Mouse (Mus musculus): ENCODE data around the gene Khdc1b. TPM values are rescaled to one million over a fixed set of nuclear protein-coding genes. Genes with fewer than 3 reads are reported as not detected.
"Not testable (repeated sequence)": the region's sequence is repeated elsewhere in the genome, so short reads cannot be mapped to it uniquely, and the experiment has no call there.

Gene Khdc1b
- polyA plus RNA-seq (2014; fragmentation: Nextera tagmentation; extraction: Ambion mirVana), result 0.16 TPM in 1 of 2 replicates, not detected in the other

DNA sequence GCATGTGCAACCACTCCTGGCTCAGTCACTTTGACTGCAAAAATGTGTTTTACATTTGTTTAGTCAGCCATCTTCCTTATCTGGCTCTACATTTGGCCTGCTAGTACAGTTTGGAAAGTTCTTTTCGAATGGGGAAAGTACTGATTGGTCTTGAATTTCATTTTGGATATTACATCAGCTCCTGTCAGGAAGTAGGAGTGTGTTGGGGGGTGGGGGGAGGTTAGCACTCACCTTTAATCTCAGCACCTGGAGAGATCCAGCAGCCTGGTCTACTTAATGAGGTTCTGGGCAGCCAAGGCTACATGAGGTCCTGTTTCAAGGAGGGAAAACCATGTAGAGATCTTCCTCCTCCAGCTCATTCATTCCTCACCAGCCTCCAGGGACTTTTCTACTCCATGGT, at the start of gene Khdc1b:
TSS of gene Khdc1b (plus strand) at position 301 of the 400 bp plus-strand sequence.
- DNase-seq (ENCODE audit: low spot score), result no peak
- WGBS, result 93% methylated on average over 1 of the region's 1 CpGs
- H3K36me3 ChIP-seq (replicated peaks; ENCODE audit: control insufficient read depth, insufficient read depth), result no peaks in the 10 kb centered on the region
- H3K9me3 ChIP-seq (ENCODE audit: control insufficient read depth, low read length), result 0 out of 2 replicates have a peak, but pooled peaks cover 3% of the 10 kb centered on the region
- H3K9ac ChIP-seq, result no peak within 1 kb of the TSS
- no peaks in the 10 kb centered on the region for H3K27me3 ChIP-seq (ENCODE audit: control insufficient read depth, insufficient read depth, low read length)
- ATAC-seq (ENCODE audit: low FRiP score), result no peak
- H3K4me2 ChIP-seq (replicated peaks), result no peak within 1 kb of the TSS
- no peaks in the 10 kb centered on the region for H3K4me1 ChIP-seq (replicated peaks; ENCODE audit: control insufficient read depth, insufficient read depth, low read length)
- no peak within 1 kb of the TSS for H3K4me3 ChIP-seq (replicated peaks; ENCODE audit: low read length)
- no peak within 1 kb of the TSS for H3K27ac ChIP-seq

DNA sequence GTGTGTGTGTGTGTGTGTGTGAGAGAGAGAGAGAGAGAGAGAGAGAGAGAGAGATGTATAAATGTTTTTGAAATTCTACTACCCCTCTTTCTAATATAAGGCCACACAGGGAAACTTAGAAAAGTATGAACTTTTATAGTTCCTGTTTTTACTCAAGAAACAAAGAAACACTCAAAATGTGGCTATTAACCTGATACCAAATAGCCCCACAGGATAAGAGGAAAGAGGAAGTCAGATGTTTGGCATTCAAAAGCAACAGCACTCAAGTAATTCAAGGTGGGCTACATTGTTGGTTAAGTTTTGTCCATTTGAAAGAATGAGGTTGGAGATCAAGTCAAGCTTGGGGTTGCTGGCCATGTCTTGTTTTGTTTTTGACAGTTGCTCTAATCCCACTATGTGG, 47.5 kb upstream of the Khdc1b start:
- Histone ChIP-seq H3K9ac (no peak overlapping the region), H3K4me2 (replicated peaks) (no peak overlapping the region), H3K36me3 (replicated peaks; ENCODE audit: control insufficient read depth, insufficient read depth) (no peaks in the 10 kb centered on the region), H3K9me3 (ENCODE audit: control insufficient read depth, low read length) (no peaks in the 10 kb centered on the region), H3K27me3 (ENCODE audit: control insufficient read depth, insufficient read depth, low read length) (no peaks in the 10 kb centered on the region), H3K4me3 (replicated peaks; ENCODE audit: low read length) (no peak overlapping the region), H3K27ac (no peak overlapping the region), H3K4me1 (replicated peaks; ENCODE audit: control insufficient read depth, insufficient read depth, low read length) (no peaks in the 10 kb centered on the region)
- no peak for ATAC-seq (ENCODE audit: low FRiP score)
- DNase-seq (ENCODE audit: low spot score), result no peak

DNA sequence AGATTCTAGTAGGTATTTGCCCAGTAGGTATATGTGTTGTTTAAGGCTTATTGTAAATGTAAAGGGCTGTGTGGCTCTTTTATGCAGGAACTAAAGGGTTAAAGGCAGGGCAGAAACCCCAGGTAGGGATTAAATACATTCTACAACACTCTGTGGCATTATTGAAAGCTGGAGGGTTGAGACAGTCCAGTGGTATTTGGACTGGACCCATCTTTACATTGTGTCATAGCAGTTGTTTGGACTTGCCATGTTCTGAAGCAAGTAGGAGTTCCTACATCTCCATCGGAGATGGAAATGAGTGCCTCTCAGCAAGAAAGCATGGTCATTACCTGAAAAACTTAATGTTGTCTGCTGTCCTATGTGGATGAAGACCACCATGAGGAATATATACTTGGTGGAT, 42.6 kb upstream of the Khdc1b start:
- H3K4me1 ChIP-seq (replicated peaks; ENCODE audit: control insufficient read depth, insufficient read depth, low read length), result no peaks in the 10 kb centered on the region
- 100% methylated on average over 1 of the region's 1 CpGs for WGBS
- ATAC-seq (ENCODE audit: low FRiP score) (no peak), DNase-seq (ENCODE audit: low spot score) (no peak)
- H3K9ac ChIP-seq, result no peak overlapping the region
- no peaks in the 10 kb centered on the region for H3K27me3 ChIP-seq (ENCODE audit: control insufficient read depth, insufficient read depth, low read length)
- H3K4me3 ChIP-seq (replicated peaks; ENCODE audit: low read length), result no peak overlapping the region
- H3K9me3 ChIP-seq (ENCODE audit: control insufficient read depth, low read length), result no peaks in the 10 kb centered on the region
- no peak overlapping the region for H3K27ac ChIP-seq
- no peak overlapping the region for H3K4me2 ChIP-seq (replicated peaks)
- H3K36me3 ChIP-seq (replicated peaks; ENCODE audit: control insufficient read depth, insufficient read depth), result no peaks in the 10 kb centered on the region

DNA sequence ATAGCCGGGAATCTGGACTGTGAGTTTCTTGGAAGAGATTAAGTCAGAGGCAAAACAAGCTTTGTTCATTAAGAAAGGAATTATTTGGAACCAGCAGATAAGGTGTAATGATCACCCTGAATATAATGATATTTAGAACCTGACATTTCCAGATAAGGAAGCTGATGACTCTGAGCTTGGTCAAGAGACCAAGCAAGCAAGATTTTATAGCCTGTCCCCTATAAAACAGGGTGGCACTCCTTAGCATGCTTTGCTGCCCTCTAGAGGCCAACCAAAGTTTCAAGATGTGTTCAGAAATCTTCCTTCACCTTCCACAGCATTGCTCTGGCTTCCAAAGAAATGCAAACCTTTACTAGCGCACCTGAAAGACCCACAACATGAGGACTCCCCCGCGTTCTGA, 39.1 kb upstream of the Khdc1b start:
- H3K4me3 ChIP-seq (replicated peaks; ENCODE audit: low read length), result no peak overlapping the region
- H3K9me3 ChIP-seq (ENCODE audit: control insufficient read depth, low read length), result no peaks in the 10 kb centered on the region
- H3K9ac ChIP-seq, result no peak overlapping the region
- WGBS, result 63% methylated on average over 4 of the region's 4 CpGs
- ATAC-seq (ENCODE audit: low FRiP score) (0 out of 2 replicates have a peak, but pooled peaks have one; percentile 60), DNase-seq (ENCODE audit: low spot score) (peak; percentile 74)
- no peaks in the 10 kb centered on the region for H3K27me3 ChIP-seq (ENCODE audit: control insufficient read depth, insufficient read depth, low read length)
- H3K4me2 ChIP-seq (replicated peaks), result no peak overlapping the region
- H3K36me3 ChIP-seq (replicated peaks; ENCODE audit: control insufficient read depth, insufficient read depth), result no peaks in the 10 kb centered on the region
- H3K4me1 ChIP-seq (replicated peaks; ENCODE audit: control insufficient read depth, insufficient read depth, low read length), result no peaks in the 10 kb centered on the region
- H3K27ac ChIP-seq, result no peak overlapping the region

DNA sequence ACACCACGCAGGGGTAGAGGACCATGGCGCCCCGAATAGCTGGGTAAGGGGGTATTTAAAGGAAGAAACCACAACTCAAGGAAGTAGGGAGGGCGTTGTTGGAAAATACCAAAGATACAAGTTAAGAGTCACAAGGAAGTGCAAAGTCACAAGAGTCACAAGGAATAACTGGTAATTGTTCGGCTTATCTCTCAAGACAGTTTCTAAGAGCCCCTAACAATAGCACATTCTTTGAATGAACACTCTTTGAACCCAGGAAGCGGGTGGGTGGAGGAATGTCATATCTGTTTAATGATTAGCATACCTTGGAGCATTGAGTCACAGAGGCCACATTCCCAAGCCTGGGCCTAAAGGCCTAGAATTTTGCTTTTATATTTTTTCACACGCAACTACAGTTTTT, 38.6 kb upstream of the Khdc1b start:
- H3K9me3 ChIP-seq (ENCODE audit: control insufficient read depth, low read length); H3K4me3 ChIP-seq (replicated peaks; ENCODE audit: low read length); H3K4me1 ChIP-seq (replicated peaks; ENCODE audit: control insufficient read depth, insufficient read depth, low read length); H3K36me3 ChIP-seq (replicated peaks; ENCODE audit: control insufficient read depth, insufficient read depth); H3K27me3 ChIP-seq (ENCODE audit: control insufficient read depth, insufficient read depth, low read length); H3K27ac ChIP-seq; H3K4me2 ChIP-seq (replicated peaks); DNase-seq (ENCODE audit: low spot score); ATAC-seq (ENCODE audit: low FRiP score); H3K9ac ChIP-seq: not testable (repeated sequence)
- WGBS, result 90% methylated on average over 7 of the region's 7 CpGs

DNA sequence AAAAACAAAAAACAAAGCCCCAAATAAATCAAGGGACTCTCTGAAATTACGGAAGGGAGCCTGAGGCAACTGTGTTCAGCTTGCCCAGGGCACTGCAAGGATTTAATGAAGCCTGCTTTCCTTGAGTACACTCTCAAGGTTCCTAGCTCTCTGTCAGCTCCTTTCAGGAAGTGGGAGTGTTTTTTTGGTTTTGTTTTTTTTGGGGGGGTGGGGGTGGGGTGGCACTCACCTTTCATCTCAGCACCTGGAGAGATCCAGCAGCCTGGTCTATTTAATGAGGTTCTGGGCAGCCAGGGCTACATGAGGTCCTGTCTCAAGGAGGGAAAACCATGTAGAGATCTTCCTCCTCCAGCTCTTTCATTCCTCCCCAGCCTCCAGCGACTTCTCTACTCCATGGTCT, 34.0 kb upstream of the Khdc1b start, which contains the start of gene Khdc1a:
TSS of gene Khdc1a (plus strand) at position 301 of the 400 bp plus-strand sequence.
- Histone ChIP-seq H3K27me3 (ENCODE audit: control insufficient read depth, insufficient read depth, low read length) (no peaks in the 10 kb centered on the region), H3K27ac (no peak within 1 kb of the TSS), H3K4me2 (replicated peaks) (no peak within 1 kb of the TSS), H3K4me1 (replicated peaks; ENCODE audit: control insufficient read depth, insufficient read depth, low read length) (no peaks in the 10 kb centered on the region), H3K4me3 (replicated peaks; ENCODE audit: low read length) (no peak within 1 kb of the TSS), H3K9me3 (ENCODE audit: control insufficient read depth, low read length) (no peaks in the 10 kb centered on the region), H3K36me3 (replicated peaks; ENCODE audit: control insufficient read depth, insufficient read depth) (no peaks in the 10 kb centered on the region), H3K9ac (no peak within 1 kb of the TSS)
- no peak for ATAC-seq (ENCODE audit: low FRiP score)
- no peak for DNase-seq (ENCODE audit: low spot score)
- WGBS, result 75% methylated on average over 2 of the region's 2 CpGs

DNA sequence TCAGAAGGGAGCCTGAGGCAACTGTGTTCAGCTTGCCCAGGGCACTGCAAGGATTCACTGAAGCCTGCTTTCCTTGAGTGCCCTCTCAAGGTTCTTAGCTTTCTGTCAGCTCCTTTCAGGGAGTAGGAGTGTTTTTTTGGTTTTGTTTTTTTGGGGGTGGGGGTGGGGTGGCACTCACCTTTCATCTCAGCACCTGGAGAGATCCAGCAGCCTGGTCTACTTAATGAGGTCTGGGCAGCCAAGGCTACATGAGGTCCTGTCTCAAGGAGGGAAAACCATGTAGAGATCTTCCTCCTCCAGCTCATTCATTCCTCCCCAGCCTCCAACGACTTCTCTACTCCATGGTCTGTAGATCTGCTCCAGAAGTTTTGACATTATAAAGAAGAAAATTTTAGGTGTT, 15.3 kb upstream of the Khdc1b start, which contains the start of gene Khdc1c:
TSS of gene Khdc1c (plus strand) at position 301 of the 400 bp plus-strand sequence.
- H3K27me3 ChIP-seq (ENCODE audit: control insufficient read depth, insufficient read depth, low read length); H3K4me2 ChIP-seq (replicated peaks); H3K9ac ChIP-seq; H3K27ac ChIP-seq; H3K36me3 ChIP-seq (replicated peaks; ENCODE audit: control insufficient read depth, insufficient read depth); H3K4me1 ChIP-seq (replicated peaks; ENCODE audit: control insufficient read depth, insufficient read depth, low read length); DNase-seq (ENCODE audit: low spot score); H3K9me3 ChIP-seq (ENCODE audit: control insufficient read depth, low read length); H3K4me3 ChIP-seq (replicated peaks; ENCODE audit: low read length); ATAC-seq (ENCODE audit: low FRiP score): not testable (repeated sequence)
- 82% methylated on average over 1 of the region's 1 CpGs for WGBS

DNA sequence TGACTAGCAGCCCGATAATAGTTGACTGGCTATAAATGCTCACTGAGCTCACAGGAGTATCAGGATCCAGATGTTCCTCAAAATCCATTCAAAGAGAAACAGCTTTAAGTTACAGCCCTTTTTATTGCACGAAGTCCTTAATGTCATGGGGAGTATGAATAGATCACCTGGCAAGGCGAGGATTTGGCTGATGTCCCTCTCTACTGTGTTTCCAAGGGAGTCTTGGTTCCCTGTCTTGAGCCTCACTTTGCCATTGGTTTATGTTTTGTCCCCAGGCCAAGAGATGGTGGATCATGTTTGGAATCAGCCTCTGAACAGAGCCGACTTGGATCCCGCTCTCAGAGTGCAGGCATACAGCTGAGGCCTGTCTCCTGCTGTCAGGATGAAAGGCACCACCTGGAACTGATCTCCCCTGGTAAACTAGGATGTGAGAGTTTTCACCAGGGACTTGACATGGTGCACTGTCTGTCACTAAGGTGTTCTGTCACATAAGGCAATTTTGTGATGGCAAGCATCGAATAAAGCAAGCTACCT, 7.8 kb downstream of the Khdc1b start:
- no peak for DNase-seq (ENCODE audit: low spot score)
- H3K27ac ChIP-seq, result no peak overlapping the region
- no peak for ATAC-seq (ENCODE audit: low FRiP score)
- no peaks in the 10 kb centered on the region for H3K36me3 ChIP-seq (replicated peaks; ENCODE audit: control insufficient read depth, insufficient read depth)
- H3K4me3 ChIP-seq (replicated peaks; ENCODE audit: low read length), result no peak overlapping the region
- 78% methylated on average over 6 of the region's 6 CpGs for WGBS
- H3K4me1 ChIP-seq (replicated peaks; ENCODE audit: control insufficient read depth, insufficient read depth, low read length), result no peaks in the 10 kb centered on the region
- H3K27me3 ChIP-seq (ENCODE audit: control insufficient read depth, insufficient read depth, low read length), result no peaks in the 10 kb centered on the region
- H3K9ac ChIP-seq, result no peak overlapping the region
- H3K9me3 ChIP-seq (ENCODE audit: control insufficient read depth, low read length), result no peaks in the 10 kb centered on the region
- H3K4me2 ChIP-seq (replicated peaks), result no peak overlapping the region

DNA sequence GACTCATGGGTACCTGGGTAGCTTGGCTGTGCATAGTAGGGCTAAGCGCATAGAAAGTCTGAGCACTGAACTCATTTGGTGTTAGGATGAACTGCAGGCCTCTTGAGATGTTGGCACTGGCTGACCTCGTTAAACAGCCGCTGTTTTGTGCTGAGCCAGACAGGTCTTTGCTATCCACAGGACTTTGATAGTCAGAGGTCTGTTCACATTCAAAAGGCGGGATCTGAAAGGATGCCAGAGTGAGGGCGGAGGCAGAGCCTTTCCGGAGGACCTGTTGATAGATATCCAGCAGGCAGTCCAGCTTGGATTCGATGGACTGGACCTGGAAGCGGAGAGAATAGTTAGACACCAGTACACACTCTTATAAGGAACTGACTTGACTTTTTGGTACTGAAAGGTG, 19.4 kb downstream of the Khdc1b start:
- H3K27ac ChIP-seq, result no peak overlapping the region
- H3K9me3 ChIP-seq (ENCODE audit: control insufficient read depth, low read length), result no peaks in the 10 kb centered on the region
- H3K27me3 ChIP-seq (ENCODE audit: control insufficient read depth, insufficient read depth, low read length), result no peaks in the 10 kb centered on the region
- H3K4me3 ChIP-seq (replicated peaks; ENCODE audit: low read length), result no peak overlapping the region
- no peak for ATAC-seq (ENCODE audit: low FRiP score)
- no peak for DNase-seq (ENCODE audit: low spot score)
- no peak overlapping the region for H3K9ac ChIP-seq
- H3K4me1 ChIP-seq (replicated peaks; ENCODE audit: control insufficient read depth, insufficient read depth, low read length), result no peaks in the 10 kb centered on the region
- H3K36me3 ChIP-seq (replicated peaks; ENCODE audit: control insufficient read depth, insufficient read depth), result no peaks in the 10 kb centered on the region
- no peak overlapping the region for H3K4me2 ChIP-seq (replicated peaks)
- 82% methylated on average over 8 of the region's 8 CpGs for WGBS

DNA sequence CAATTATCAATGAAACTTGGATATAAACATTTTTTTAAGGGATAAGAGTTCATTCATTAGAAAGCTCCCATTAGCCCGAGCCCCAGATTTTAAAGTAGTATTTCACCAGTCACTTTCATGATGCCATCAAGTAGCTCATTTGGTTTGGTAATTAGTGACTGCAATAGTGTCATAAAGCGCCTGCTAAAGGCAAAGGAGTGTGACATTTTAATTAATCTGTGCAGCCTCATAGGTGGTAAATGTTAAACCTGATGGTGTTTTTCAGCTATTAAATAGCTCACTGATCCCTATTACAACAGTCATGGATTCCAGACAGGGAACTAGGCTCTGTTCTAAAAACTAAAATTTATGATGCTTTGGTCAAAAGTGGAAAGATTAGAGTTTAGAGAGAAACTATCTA, 23.9 kb downstream of the Khdc1b start:
- no peaks in the 10 kb centered on the region for H3K27me3 ChIP-seq (ENCODE audit: control insufficient read depth, insufficient read depth, low read length)
- no peaks in the 10 kb centered on the region; the same call in 1 of the 2 replicates for H3K4me1 ChIP-seq (replicated peaks; ENCODE audit: control insufficient read depth, insufficient read depth, low read length)
- ATAC-seq (ENCODE audit: low FRiP score) (no peak), DNase-seq (ENCODE audit: low spot score) (no peak)
- no peak overlapping the region for H3K4me2 ChIP-seq (replicated peaks)
- H3K27ac ChIP-seq, result no peak overlapping the region
- no peaks in the 10 kb centered on the region for H3K36me3 ChIP-seq (replicated peaks; ENCODE audit: control insufficient read depth, insufficient read depth)
- H3K9ac ChIP-seq, result no peak overlapping the region
- 52% methylated on average over 2 of the region's 2 CpGs for WGBS
- no peaks in the 10 kb centered on the region for H3K9me3 ChIP-seq (ENCODE audit: control insufficient read depth, low read length)
- H3K4me3 ChIP-seq (replicated peaks; ENCODE audit: low read length), result no peak overlapping the region

Measured in hindbrain, embryonic 14.5 days (tissue).